Mouse (Mus musculus): ENCODE measurements around the gene Pno1.

DNA sequence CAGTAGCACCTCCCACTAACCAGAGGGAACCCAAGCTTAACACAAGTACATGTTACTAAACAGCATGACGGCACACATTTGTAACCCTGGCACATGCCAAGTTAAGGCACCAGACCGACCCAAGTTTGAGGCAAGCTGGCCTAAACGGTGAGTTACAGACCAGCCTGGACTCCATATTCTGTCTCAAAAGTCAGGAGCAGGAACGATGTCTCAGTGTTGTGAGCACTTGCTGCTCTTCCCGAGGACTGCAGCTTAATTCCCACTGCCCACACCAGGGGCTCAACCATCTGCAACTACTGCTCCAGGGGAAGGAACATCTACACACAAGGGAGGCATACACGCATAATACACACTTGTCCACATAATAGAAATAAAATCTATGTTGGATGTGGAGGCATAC is 8.9 kb downstream of the Pno1 start:
- no peak for TF ChIP-seq POLR2A (IDR thresholded peaks at IDR 0.05; ENCODE audit: insufficient read depth, low read depth, low read length)
- no peak for TF ChIP-seq CTCF (IDR thresholded peaks at IDR 0.05)
